Mouse (Mus musculus) lung, embryonic 15.5 days (tissue): ENCODE measurements at regions not wholly inside any gene's neighbourhood (a gene's known extent, or its start where the extent isn't known, plus 50 kb on each side); places are given as distances from the start of the nearest gene placed in this dataset.

Experiments
- ATAC-seq: fragments of 200-750 bp; cut with Nextera tagmentation; 2 replicates; pipeline ENCODE4 v1.8.0; 2017; ENCODE audit warnings: moderate number of reproducible peaks, borderline replicate concordance; ENCODE audit not compliant: low FRiP score, low TSS enrichment; ENCODE audit errors: extremely low read depth
- H3K27ac ChIP-seq: fragments of 300-500 bp; sonication (generic); 2 replicates; pipeline ENCODE4 v1.5.1; 2015; ENCODE audit warnings: moderate library complexity, mild to moderate bottlenecking, inconsistent platforms
- H3K27me3 ChIP-seq: fragments of 300-500 bp; sonication (generic); 2 replicates; pipeline ENCODE4 v1.6.1; 2015; ENCODE audit warnings: inconsistent platforms
- H3K36me3 ChIP-seq: fragments of 300-500 bp; sonication (generic); 2 replicates; pipeline ENCODE4 v1.6.1; 2015; ENCODE audit warnings: inconsistent platforms
- H3K4me1 ChIP-seq: fragments of 300-500 bp; sonication (generic); 2 replicates; pipeline ENCODE4 v1.6.1; 2015; ENCODE audit warnings: inconsistent platforms
- H3K4me2 ChIP-seq: fragments of 300-500 bp; sonication (generic); 2 replicates; pipeline ENCODE4 v1.6.1; 2015; ENCODE audit warnings: inconsistent platforms, mild to moderate bottlenecking, moderate library complexity
- H3K4me3 ChIP-seq: fragments of 300-500 bp; sonication (generic); 2 replicates; pipeline ENCODE4 v1.5.1; 2015; ENCODE audit warnings: mild to moderate bottlenecking, inconsistent platforms
- H3K9ac ChIP-seq: fragments of 300-500 bp; sonication (generic); 2 replicates; pipeline ENCODE4 v1.6.1; 2015; ENCODE audit warnings: inconsistent platforms
- H3K9me3 ChIP-seq: fragments of 300-500 bp; sonication (generic); 2 replicates; pipeline ENCODE4 v1.6.1; 2016; ENCODE audit warnings: inconsistent platforms
- WGBS: fragments of 180-500 bp; shearing (Covaris S2); methylation state at CpG from one replicate; pipeline ENCODE4 v1.1.7; 2015; 5-methylcytosine and 5-hydroxymethylcytosine counted together

DNA sequence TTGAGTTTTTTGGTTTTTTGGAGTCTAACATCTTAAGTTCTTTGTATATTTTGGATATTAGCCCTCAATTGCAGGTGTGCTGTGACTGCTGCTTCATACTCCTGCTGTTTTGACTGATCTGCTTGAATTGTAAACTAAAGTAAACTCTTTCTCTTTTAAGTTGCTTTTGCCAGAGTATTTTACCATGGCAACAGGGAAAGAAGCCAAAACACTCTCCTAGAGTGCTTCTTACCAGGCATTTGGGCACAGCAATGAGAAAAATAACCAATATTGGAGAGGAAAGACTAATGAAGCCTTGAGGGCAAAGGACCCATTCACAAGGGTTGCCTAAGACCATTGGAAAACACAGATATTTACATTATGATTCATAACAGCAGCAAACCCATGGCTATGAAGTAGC lies 437.3 kb downstream of the Wdr11 start:
- Histone ChIP-seq H3K9me3 (no peaks in the 10 kb centered on the region), H3K9ac (no peak overlapping the region), H3K4me3 (no peak overlapping the region), H3K36me3 (no peaks in the 10 kb centered on the region), H3K27ac (peak overlapping the region; percentile 51), H3K4me2 (no peak overlapping the region), H3K27me3 (no peaks in the 10 kb centered on the region), H3K4me1 (peaks cover 9% of the 10 kb centered on the region)
- ATAC-seq: no peak

DNA sequence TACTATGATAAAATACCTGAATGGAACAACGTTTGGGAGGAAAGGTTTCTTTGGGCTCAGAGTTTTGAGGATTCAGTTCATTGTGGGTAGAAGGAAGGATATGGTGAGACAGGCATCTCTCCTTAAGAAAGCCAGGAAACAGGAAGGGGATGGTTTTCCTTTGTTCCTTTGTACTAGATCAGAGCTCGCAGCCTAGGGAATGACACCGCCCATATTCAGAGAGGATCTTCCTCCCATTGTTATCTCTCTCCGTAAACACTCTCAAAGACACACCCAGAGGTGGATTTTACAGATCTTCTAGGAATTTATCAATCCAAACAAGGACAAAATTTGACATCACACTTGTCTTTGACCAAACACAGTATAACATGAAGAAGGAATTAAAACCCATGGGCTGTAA lies 439.0 kb downstream of the Wdr11 start:
- WGBS: 79% methylated on average over 4 of the region's 4 CpGs

DNA sequence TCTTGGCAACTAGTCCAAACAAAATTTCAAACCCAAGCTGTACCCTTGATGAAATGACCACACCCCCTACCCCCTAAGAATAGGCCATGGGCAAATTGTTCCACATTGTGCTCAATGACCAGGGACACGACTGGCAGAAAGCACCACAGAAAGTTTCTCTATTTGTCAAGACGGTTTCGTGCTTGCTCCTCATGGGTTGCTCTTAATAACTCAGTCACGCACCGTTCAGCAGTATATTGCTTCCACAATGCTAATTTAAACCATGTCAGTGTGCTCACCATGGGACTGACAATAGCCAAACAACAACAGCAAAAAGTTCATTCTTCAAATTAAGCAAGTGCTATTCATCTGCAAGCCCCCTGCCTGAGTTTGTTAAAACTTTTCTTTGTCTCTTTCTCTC lies 444.6 kb downstream of the Wdr11 start:
- no peak for ATAC-seq
- Histone ChIP-seq H3K27me3 (no peaks in the 10 kb centered on the region), H3K27ac (peak overlapping the region; percentile 79), H3K4me1 (peaks cover 26% of the 10 kb centered on the region), H3K4me2 (no peak overlapping the region), H3K4me3 (no peak overlapping the region), H3K9me3 (no peaks in the 10 kb centered on the region), H3K9ac (no peak overlapping the region), H3K36me3 (no peaks in the 10 kb centered on the region)
- 59% methylated on average over 5 of the region's 5 CpGs for WGBS

More for the DNA sequence above, 439.0 kb downstream of the Wdr11 start:
- Histone ChIP-seq H3K27ac (no peak overlapping the region), H3K4me3 (no peak overlapping the region), H3K27me3 (no peaks in the 10 kb centered on the region), H3K4me1 (peaks cover 9% of the 10 kb centered on the region), H3K9me3 (no peaks in the 10 kb centered on the region), H3K9ac (no peak overlapping the region), H3K4me2 (no peak overlapping the region), H3K36me3 (no peaks in the 10 kb centered on the region)
- ATAC-seq: no peak

DNA sequence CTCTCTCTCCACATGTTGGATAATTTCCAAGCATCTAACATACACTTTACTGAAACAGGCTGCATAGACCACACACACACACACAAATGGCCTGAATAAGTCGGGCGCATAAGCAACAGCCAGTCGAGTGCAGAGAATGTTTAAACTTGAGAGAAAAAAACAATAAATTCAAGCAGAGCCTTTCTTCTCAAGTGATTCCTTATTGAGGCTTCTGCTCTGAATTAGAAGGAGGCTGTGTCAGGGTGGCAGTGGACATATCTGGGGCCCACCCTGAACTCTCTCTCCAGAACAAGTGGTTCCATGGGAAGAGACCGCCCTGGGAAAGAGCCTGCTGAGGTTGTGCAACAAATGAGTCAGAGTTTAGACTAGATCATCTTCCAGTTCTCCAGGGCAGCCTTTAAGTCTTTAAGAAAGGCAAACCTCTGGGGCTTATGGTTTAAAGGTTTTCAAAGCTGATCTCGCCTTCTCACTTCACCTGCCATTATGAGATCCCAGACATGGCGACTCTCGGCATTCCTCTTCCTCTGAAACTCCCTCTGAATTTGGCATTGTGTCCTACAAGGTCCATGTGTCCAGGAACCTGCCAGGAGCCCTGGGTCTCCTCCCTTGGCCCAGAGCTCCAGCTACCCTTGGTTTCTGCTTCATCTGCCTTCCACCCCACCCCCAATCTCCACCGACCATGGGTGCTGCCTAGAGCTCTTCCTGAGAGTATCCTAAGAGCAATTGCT lies 445.3 kb downstream of the Wdr11 start:
- no peaks in the 10 kb centered on the region for H3K27me3 ChIP-seq
- H3K9ac ChIP-seq: no peak overlapping the region
- 40% methylated on average over 8 of the region's 8 CpGs for WGBS
- H3K36me3 ChIP-seq: no peaks in the 10 kb centered on the region
- H3K27ac ChIP-seq: peak overlapping the region; percentile 79
- no peak overlapping the region for H3K4me2 ChIP-seq
- H3K9me3 ChIP-seq: no peaks in the 10 kb centered on the region
- no peak overlapping the region for H3K4me3 ChIP-seq
- peak; percentile 69; the same call in 1 of the 2 replicates for ATAC-seq
- H3K4me1 ChIP-seq: peaks cover 33% of the 10 kb centered on the region

DNA sequence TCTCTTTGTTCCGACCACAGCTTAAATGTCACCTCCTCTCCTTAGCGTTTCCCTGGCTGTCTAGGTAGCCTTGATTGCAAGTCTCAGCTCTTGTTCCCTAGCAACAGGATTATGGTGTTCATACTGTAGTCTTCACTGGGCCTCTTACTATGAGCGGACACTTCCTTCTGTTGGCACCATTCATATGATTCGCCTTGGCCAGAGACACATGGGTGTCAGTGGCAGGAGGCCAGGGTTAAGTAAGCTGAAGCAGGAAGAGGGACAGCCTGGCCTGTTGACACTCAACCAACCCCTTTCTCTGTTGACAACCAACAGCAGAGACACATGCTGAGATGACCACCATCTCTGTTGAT lies 445.9 kb downstream of the Wdr11 start:
- peak overlapping the region; percentile 79 for H3K27ac ChIP-seq
- H3K4me1 ChIP-seq: peaks cover 38% of the 10 kb centered on the region
- no peak overlapping the region for H3K4me3 ChIP-seq
- WGBS: 48% methylated on average over 4 of the region's 4 CpGs
- no peaks in the 10 kb centered on the region for H3K36me3 ChIP-seq
- H3K9ac ChIP-seq: no peak overlapping the region
- H3K27me3 ChIP-seq: no peaks in the 10 kb centered on the region
- H3K9me3 ChIP-seq: no peaks in the 10 kb centered on the region
- peak; percentile 83 for ATAC-seq
- H3K4me2 ChIP-seq: no peak overlapping the region

DNA sequence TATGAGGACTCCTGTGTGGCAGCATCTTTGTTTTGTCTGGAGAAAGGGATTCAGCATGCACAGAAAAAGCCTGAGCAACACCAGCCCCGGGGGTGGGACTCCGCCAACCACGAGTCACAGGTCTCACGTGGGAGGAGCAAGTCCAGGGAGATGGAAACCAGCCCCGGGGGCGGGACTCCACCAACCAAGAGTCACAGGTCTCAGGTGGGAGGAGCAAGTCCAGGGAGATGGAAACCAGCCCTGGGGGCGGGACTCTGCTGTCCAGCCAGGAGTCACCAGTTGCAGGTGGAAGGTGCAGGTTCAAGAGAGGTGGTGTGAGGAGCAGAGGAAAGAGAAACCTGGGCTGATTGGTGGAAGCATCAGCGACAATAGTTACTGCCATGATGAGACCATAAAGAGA lies 448.9 kb downstream of the Wdr11 start:
- Histone ChIP-seq H3K36me3 (no peaks in the 10 kb centered on the region), H3K9ac (no peak overlapping the region), H3K27me3 (no peaks in the 10 kb centered on the region), H3K4me3 (no peak overlapping the region), H3K4me1 (peaks cover 65% of the 10 kb centered on the region), H3K9me3 (no peaks in the 10 kb centered on the region), H3K4me2 (no peak overlapping the region), H3K27ac (peak overlapping the region; percentile 39)
- WGBS: 66% methylated on average over 8 of the region's 8 CpGs
- no peak for ATAC-seq

DNA sequence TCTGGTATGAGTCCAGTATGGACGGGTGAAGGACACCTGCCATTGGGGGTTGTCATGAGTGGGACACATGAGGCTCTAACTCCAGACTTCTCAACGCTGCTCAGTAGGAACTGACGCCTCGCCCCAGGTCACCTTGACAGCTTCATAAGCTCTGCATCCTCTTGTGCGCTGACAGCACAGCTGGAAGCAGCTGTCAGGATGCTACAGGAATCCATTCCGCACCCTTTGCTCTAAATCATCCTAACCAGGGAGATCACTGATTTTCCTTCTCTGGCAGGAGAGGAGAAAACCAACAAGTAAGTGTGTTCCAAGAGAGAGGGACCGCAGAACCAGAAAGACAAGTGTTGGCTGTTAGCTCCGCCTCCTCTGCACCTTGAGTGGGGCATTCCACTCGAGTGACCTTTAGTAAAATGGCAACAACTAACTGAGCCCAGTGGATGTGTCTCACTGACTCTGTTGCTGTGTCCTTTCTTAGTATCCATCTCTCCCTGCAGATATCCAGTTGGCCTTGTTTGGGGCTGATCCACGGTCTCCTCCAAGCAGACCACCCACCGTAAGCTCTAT lies 449.8 kb downstream of the Wdr11 start:
- Histone ChIP-seq H3K9ac (no peak overlapping the region), H3K4me1 (peaks cover 67% of the 10 kb centered on the region), H3K4me3 (no peak overlapping the region), H3K36me3 (no peaks in the 10 kb centered on the region), H3K27ac (peak overlapping the region; percentile 73), H3K9me3 (no peaks in the 10 kb centered on the region), H3K27me3 (no peaks in the 10 kb centered on the region), H3K4me2 (no peak overlapping the region)
- WGBS: 62% methylated on average over 11 of the region's 11 CpGs
- no peak for ATAC-seq

DNA sequence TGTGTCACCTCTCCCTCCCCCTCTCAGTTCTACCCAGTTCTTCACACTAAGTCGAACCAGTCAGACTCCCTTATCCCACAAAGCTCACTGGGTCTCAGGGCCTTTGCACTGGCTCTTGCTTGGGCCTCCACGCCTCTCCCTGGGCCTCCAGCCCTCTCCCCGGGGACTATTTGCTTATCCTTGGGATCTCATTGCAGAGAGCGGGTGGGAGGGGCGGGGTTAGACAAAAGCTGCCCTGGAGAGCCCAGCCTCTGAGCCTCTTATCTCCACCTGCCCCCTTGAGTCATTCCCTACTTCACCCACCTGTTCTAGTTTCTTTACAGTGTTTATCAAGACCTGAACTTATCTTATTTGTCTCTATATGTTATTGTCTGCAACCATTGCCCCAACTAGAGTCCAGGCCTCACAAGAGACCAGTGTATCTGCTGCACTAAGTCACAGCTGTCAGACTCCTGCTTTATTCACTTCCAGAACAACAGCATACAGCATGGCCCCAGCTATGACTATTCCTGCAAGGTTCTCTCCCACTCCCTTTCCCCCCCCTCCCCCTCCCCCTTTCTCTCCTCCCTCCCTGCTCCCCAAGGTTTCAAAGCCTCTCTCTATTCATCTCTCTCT lies 450.7 kb downstream of the Wdr11 start:
- 55% methylated on average over 5 of the region's 5 CpGs for WGBS
- no peak for ATAC-seq
- H3K9ac ChIP-seq: no peak overlapping the region
- H3K9me3 ChIP-seq: no peaks in the 10 kb centered on the region
- no peaks in the 10 kb centered on the region for H3K36me3 ChIP-seq
- no peaks in the 10 kb centered on the region for H3K27me3 ChIP-seq
- H3K4me3 ChIP-seq: no peak overlapping the region
- H3K27ac ChIP-seq: peak overlapping the region; percentile 73
- peaks cover 59% of the 10 kb centered on the region for H3K4me1 ChIP-seq
- no peak overlapping the region for H3K4me2 ChIP-seq

DNA sequence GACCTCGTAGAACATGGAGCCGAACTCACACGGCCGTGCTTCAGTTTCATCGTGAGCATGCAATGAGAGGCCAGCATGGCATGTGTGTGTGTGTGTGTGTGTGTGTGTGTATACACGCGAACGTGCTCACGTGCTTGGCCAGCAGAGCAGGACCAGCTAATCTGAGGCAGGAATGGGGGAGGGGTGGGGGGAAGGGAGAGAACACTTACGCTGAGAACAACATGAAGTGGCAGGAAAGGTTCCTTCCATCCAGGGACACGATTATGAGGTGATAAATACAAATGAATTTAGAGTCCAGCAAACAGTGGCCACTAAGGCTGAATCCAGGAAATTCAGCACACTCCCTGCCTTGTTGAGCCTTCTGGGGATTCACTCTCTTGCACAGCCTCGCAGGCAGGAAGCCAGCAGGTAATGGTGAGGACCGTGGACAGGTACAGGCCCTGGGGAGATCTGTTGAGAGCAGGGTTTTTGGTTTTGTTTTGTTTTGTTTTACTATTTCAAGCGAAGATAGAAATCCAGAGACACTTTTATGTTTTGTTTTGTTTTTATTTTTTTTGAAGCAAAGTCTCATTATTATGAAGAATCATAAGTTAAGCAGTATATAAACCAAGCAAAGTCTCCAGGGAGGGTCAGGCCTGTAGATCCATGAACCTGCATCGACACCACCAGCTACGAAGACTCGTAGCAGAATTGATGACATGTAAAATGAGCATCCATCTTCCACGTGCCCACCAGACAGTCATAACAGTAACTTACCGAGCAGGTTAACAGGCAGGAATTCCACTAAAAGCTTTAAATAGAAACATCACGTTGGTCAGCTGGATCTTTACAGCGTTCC lies 452.0 kb downstream of the Wdr11 start:
- no peak overlapping the region for H3K4me2 ChIP-seq
- H3K27me3 ChIP-seq: no peaks in the 10 kb centered on the region
- H3K4me3 ChIP-seq: no peak overlapping the region
- peaks cover 55% of the 10 kb centered on the region for H3K4me1 ChIP-seq
- no peaks in the 10 kb centered on the region for H3K9me3 ChIP-seq
- no peak overlapping the region for H3K9ac ChIP-seq
- no peaks in the 10 kb centered on the region for H3K36me3 ChIP-seq
- H3K27ac ChIP-seq: peak overlapping the region; percentile 73
- 23% methylated on average over 21 of the region's 21 CpGs for WGBS
- ATAC-seq: peak; percentile 21; the same call in 1 of the 2 replicates

DNA sequence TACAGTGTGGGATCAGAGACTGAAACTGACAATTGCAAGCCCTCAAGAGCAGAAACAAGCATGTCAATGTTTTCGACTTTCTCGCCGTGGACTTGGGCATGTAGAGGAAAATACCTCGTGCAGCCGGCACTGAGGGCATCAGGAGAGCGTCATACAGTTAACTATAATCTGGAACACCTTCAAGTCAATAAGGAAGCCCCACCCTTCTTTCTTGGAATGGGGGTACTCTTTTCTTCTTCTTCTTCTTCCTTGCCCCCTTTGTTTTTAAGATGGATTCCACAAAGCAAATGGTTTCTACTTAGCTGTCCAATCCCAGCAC lies 452.5 kb downstream of the Wdr11 start:
- 49% methylated on average over 6 of the region's 6 CpGs for WGBS
- H3K27ac ChIP-seq: peak overlapping the region; percentile 73
- H3K4me1 ChIP-seq: peaks cover 55% of the 10 kb centered on the region
- no peaks in the 10 kb centered on the region for H3K36me3 ChIP-seq
- H3K4me3 ChIP-seq: no peak overlapping the region
- no peak overlapping the region for H3K4me2 ChIP-seq
- H3K27me3 ChIP-seq: no peaks in the 10 kb centered on the region
- no peak for ATAC-seq
- H3K9ac ChIP-seq: no peak overlapping the region
- H3K9me3 ChIP-seq: no peaks in the 10 kb centered on the region

DNA sequence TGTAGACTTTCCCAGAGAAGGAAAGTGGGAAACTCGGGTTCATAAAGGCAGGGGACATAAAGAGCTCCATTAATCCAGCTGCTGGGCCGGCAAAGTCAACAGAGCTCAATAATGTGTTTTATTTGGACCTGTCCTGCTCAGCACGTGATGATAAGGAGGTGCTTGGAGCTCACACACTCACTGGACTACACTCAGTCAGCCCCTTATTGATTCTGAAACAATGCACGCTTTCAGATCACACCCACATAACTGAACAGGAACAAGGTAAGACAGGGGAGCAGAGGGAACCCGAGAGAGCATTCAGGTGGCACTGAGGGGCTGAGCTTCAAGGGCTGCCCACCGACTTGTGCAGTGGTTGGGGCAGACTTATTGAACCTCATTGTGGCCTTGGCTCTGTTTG lies 452.9 kb downstream of the Wdr11 start:
- H3K27ac ChIP-seq: peak overlapping the region; percentile 73
- ATAC-seq: no peak
- WGBS: 41% methylated on average over 6 of the region's 6 CpGs
- H3K27me3 ChIP-seq: no peaks in the 10 kb centered on the region
- no peak overlapping the region for H3K4me3 ChIP-seq
- no peaks in the 10 kb centered on the region for H3K36me3 ChIP-seq
- H3K4me1 ChIP-seq: peaks cover 55% of the 10 kb centered on the region
- no peak overlapping the region for H3K4me2 ChIP-seq
- H3K9me3 ChIP-seq: no peaks in the 10 kb centered on the region
- no peak overlapping the region for H3K9ac ChIP-seq

DNA sequence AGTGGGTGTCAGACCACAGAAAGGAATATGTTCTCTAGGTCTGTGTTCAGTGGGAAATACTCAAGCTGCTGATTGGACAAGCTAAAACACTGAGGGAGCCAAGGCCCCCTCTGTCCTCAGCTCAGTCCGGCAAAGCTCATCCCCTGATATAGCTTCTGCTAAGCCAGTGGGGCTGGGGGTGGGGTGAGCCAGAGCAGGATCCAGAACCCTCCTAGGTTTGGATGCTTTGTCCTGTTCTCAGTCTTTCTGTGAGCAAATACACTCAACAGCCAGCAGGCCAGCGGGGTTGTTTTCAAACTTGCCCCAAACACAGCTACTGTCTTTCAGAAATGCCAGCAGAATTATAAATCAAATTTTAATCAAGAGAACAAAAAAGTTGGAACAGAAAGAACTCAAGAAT lies 454.4 kb downstream of the Wdr11 start:
- peaks cover 47% of the 10 kb centered on the region for H3K4me1 ChIP-seq
- 35% methylated on average over 2 of the region's 2 CpGs for WGBS
- H3K4me2 ChIP-seq: no peak overlapping the region
- no peaks in the 10 kb centered on the region for H3K27me3 ChIP-seq
- no peak overlapping the region for H3K27ac ChIP-seq
- H3K4me3 ChIP-seq: no peak overlapping the region
- no peaks in the 10 kb centered on the region for H3K36me3 ChIP-seq
- no peaks in the 10 kb centered on the region for H3K9me3 ChIP-seq
- ATAC-seq: no peak
- H3K9ac ChIP-seq: no peak overlapping the region
